Mouse (Mus musculus) CD4-positive naive resting alpha-beta T cell, adult 76 days (primary cell): ENCODE data around the gene Ccl27b. TPM values are rescaled to one million over a fixed set of nuclear protein-coding genes. Genes with fewer than 3 reads are reported as not detected.

Experiments used
- total RNA-seq: library from RNA; stranded (reverse); gene quantifications from one replicate; pipeline ENCODE4 v1.2.4, GENCODE M21; 2023

The Ccl27b gene
- total RNA-seq = not detected

DNA sequence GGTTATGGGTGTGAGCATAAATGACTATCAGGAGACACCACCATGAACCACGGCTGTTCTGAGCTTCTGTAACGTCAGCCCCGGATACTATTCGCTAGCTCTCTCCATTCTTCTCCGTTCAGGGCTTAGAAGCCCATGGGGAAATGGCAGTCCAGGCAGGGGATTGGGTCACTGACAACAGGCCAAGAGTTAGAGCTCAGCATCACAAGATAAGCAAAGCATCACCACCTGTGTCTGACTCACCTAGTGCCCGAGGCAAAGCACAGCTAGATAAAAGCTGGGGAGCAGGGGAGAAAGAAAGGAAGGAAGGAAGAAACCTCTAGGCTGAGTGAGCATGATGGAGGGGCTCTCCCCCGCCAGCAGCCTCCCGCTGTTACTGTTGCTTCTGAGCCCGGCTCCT lies at the start of gene Ccl27b:
Gene Ccl27b, plus strand, starts transcription at position 301 of the 400 bp plus-strand sequence.

DNA sequence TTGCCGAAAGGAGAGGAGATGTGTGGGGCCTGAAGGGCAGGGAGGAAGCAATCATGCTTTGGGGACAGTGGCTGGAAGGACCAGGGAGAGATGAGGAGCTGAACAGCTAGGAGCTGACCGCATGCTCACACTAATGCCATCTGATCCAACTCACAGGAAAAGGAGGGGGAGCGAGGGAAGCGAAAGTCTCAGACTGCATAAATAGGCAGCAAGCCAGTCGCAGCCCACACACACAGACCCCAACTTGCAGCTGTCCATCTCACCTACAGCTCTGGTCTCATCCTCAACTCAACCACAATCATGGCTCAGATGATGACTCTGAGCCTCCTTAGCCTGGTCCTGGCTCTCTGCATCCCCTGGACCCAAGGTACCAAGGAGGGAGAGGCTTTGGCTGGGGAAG lies 43.2 kb upstream of the Ccl27b start, which contains the start of gene Gm10591:
Gene Gm10591, plus strand, starts transcription at position 301 of the 400 bp plus-strand sequence.

DNA sequence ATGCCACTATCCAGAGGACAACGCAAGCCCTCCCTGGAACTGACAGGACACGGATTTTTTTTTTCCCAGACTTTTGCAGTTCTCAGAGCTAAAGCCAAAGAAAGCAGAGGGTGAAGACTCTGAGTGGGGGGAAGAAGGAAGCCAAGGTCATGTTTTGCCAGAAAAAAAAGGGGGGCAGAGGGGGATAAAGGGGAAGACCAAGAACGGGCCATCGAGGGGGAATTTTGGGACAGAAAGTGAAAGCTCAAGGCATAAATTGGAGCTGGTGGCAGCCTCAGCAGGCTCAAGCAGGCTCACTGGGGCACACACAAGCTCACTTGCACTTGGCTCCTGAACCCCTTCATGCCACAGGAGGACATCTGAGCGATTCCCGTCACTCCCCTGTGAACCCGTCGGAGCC lies 25.6 kb upstream of the Ccl27b start, which contains the start of gene Gm2564:
Gene Gm2564, plus strand, starts transcription at position 301 of the 400 bp plus-strand sequence.

DNA sequence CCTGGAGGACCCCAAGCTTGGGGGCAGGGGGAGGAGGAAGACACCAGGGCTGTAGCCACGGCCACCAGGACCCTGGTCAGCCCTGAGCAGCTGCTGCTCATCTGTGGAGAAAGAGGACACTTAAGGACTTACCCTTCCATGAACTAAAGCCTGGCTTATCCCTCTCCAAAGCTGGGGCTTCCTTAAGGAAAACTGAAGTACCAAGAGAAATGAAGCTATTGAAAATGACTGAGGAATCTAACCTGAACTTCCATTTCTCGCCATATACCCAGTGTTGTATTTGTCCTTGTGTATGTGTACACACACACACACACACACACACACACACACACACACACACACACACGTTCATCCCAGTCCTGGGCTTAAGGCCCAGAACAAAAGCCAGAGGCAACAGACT lies 6.7 kb downstream of the Ccl27b start, which contains the start of gene Il11ra2:
Gene Il11ra2, minus strand, starts transcription at position 101 of the 400 bp plus-strand sequence.

Other genes starting within 250 kb of the Ccl27b start
- not detected for gene Gm21586, start 215.9 kb upstream of the Ccl27b start, total RNA-seq
- gene Gm2163, start 188.5 kb upstream of the Ccl27b start, total RNA-seq = not detected
- gene Fam205a2, start 127.1 kb upstream of the Ccl27b start, total RNA-seq = not detected
- not detected for gene Gm10591, start 43.1 kb upstream of the Ccl27b start, total RNA-seq
- not detected for gene Gm2564, start 25.5 kb upstream of the Ccl27b start, total RNA-seq
- not detected for gene Il11ra2, start 6.6 kb downstream of the Ccl27b start, total RNA-seq
- not detected for gene 4930578G10Rik, start 80.3 kb downstream of the Ccl27b start, total RNA-seq
- gene Ccl19, start 101.3 kb downstream of the Ccl27b start, total RNA-seq = not detected
- gene Ccl21a, start 118.7 kb downstream of the Ccl27b start, total RNA-seq = not detected
- not detected for gene Fam205a1, start 198.6 kb downstream of the Ccl27b start, total RNA-seq
- not detected for gene Gm12394, start 201.5 kb downstream of the Ccl27b start, total RNA-seq
- not detected for gene Fam205c, start 219.0 kb downstream of the Ccl27b start, total RNA-seq